Mouse (Mus musculus) limb, embryonic 10.5 days (tissue): ENCODE results near the gene BC051665. TPM values are rescaled to one million over a fixed set of nuclear protein-coding genes. Genes with fewer than 3 reads are reported as not detected.

ENCODE experiments used
- DNase-seq: peaks from one replicate; pipeline ENCODE4 v3.0.0-alpha.2; 2017; ENCODE audit warnings: low spot score
- H3K27ac ChIP-seq: fragments of 300-500 bp; sonication (generic); 2 replicates; pipeline ENCODE4 v1.5.1; 2016; ENCODE audit warnings: mild to moderate bottlenecking
- H3K27me3 ChIP-seq: fragments of 300-500 bp; sonication (generic); 2 replicates; pipeline ENCODE4 v1.6.1; 2016; ENCODE audit warnings: low read depth, mild to moderate bottlenecking; ENCODE audit not compliant: poor library complexity, severe bottlenecking
- H3K36me3 ChIP-seq: fragments of 300-500 bp; sonication (generic); 2 replicates; pipeline ENCODE4 v1.6.1; 2016; ENCODE audit warnings: mild to moderate bottlenecking, moderate library complexity
- H3K4me1 ChIP-seq: fragments of 300-500 bp; sonication (generic); 2 replicates; pipeline ENCODE4 v1.6.1; 2016
- H3K4me3 ChIP-seq: fragments of 300-500 bp; sonication (generic); 2 replicates; pipeline ENCODE4 v1.5.1; 2016; ENCODE audit warnings: mild to moderate bottlenecking, moderate library complexity
- H3K9me3 ChIP-seq: fragments of 300-500 bp; sonication (generic); replicated peaks from 2 replicates; pipeline ENCODE4 v1.6.1; 2016; ENCODE audit warnings: mild to moderate bottlenecking
- WGBS: fragments of 180-500 bp; shearing (Covaris S2); methylation state at CpG from one replicate; pipeline ENCODE4 v1.1.7; 2016; 5-methylcytosine and 5-hydroxymethylcytosine counted together
- polyA plus RNA-seq: library from polyadenylated mRNA; unstranded; fragments of >200 nt; fragmentation: Nextera tagmentation; extraction: Ambion mirVana; gene quantifications from 2 replicates; pipeline ENCODE4 v1.2.1, GENCODE M21; 2016

The BC051665 gene
- polyA plus RNA-seq, 1 experiment from 2014 or later = not detected

- H3K4me3 ChIP-seq = peak overlapping the region; percentile 28
- peaks cover 26% of the 10 kb centered on the region for H3K4me1 ChIP-seq
- no peaks in the 10 kb centered on the region for H3K9me3 ChIP-seq
- peak; percentile 83 for DNase-seq
- WGBS = 19% methylated on average over 9 of the region's 9 CpGs
- peak overlapping the region; percentile 74 for H3K27ac ChIP-seq
- peaks cover 27% of the 10 kb centered on the region for H3K36me3 ChIP-seq
- no peaks in the 10 kb centered on the region for H3K27me3 ChIP-seq
Observed at GRCm38 (mm10) chr13:60738429-60738828, 47.7 kb downstream of the BC051665 start.

GRCm38 (mm10) chr13:60737632-60738324, 48.4 kb downstream of the BC051665 start:
- H3K27ac ChIP-seq = peak overlapping the region; percentile 74
- peaks cover 26% of the 10 kb centered on the region for H3K4me1 ChIP-seq
- H3K9me3 ChIP-seq = no peaks in the 10 kb centered on the region
- peak; percentile 84 for DNase-seq
- no peaks in the 10 kb centered on the region for H3K27me3 ChIP-seq
- H3K4me3 ChIP-seq = peak overlapping the region; percentile 28
- 11% methylated on average over 9 of the region's 9 CpGs for WGBS
- H3K36me3 ChIP-seq = peaks cover 30% of the 10 kb centered on the region

DNA sequence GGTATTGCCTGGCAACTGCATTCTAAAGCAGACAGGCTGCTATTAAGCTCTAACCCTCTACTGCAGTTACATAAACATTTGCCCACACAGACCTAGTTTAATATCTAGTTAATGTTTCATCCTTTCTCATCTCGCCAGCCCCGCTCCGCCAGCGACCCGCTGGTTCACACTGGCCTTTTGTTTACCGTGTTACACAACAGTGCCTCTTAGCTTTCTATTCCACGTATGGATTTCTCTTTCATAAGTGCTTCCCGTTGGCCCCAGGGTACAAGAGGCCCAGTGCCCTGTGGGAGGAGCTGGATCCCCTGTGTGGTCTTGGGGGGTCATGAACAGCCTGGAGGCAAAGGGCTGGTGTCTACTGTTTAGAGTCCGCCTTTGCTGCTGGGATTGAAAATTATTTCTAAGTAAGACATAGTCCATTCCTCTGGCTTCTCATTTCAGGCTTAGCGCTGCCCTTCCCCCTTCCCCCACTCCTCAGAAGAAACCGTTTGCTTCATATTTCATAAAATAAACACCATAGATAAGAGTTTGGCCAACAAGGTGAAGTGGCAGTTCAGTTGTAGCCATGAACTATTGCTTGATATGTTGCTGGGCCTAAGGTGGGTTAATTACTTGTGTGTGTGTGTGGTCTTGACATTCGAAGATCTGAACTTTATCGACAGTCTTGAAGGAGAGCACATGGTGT, 49.6 kb downstream of the BC051665 start:
- no peak for DNase-seq
- H3K4me3 ChIP-seq = no peak overlapping the region
- H3K27ac ChIP-seq = peak overlapping the region; percentile 43; the same call in 1 of the 2 replicates
- H3K4me1 ChIP-seq = peaks cover 26% of the 10 kb centered on the region
- WGBS = 93% methylated on average over 13 of the region's 13 CpGs
- peaks cover 34% of the 10 kb centered on the region for H3K36me3 ChIP-seq
- no peaks in the 10 kb centered on the region for H3K27me3 ChIP-seq
- no peaks in the 10 kb centered on the region for H3K9me3 ChIP-seq

- Histone ChIP-seq H3K4me1 (peaks cover 26% of the 10 kb centered on the region), H3K4me3 (no peak overlapping the region), H3K27me3 (no peaks in the 10 kb centered on the region), H3K9me3 (no peaks in the 10 kb centered on the region), H3K27ac (no peak overlapping the region), H3K36me3 (peaks cover 38% of the 10 kb centered on the region)
- DNase-seq = no peak
- WGBS = 95% methylated on average over 9 of the region's 9 CpGs
Observed at GRCm38 (mm10) chr13:60735306-60735705, 50.9 kb downstream of the BC051665 start.

Other genes starting within 250 kb of the BC051665 start
- gene Dapk1, start 184.4 kb downstream of the BC051665 start, polyA plus RNA-seq = 15.7 and 18.5 TPM in 2 replicates
- gene Ctsll3, start 16.5 kb upstream of the BC051665 start, polyA plus RNA-seq = not detected in 2 replicates
- gene 4930486L24Rik, start 78.1 kb upstream of the BC051665 start, polyA plus RNA-seq = not detected in 2 replicates
- 0.21 and 0.25 TPM in 2 replicates for gene Gm49392, start 110.5 kb upstream of the BC051665 start, polyA plus RNA-seq
- 1.3 and 1.7 TPM in 2 replicates for gene Ctla2b, start 111.1 kb upstream of the BC051665 start, polyA plus RNA-seq
- gene Tpbpb, start 118.5 kb upstream of the BC051665 start, polyA plus RNA-seq = not detected in 2 replicates
- not detected in 2 replicates for gene Gm49393, start 149.2 kb upstream of the BC051665 start, polyA plus RNA-seq
- gene Gm49391, start 150.2 kb upstream of the BC051665 start, polyA plus RNA-seq = 0.96 and 1.2 TPM in 2 replicates
- gene Ctla2a, start 150.3 kb upstream of the BC051665 start, polyA plus RNA-seq = 9.6 and 11.3 TPM in 2 replicates
- gene Tpbpa, start 155.6 kb upstream of the BC051665 start, polyA plus RNA-seq = not detected in 2 replicates
- not detected in 2 replicates for gene Ctsj, start 219.6 kb upstream of the BC051665 start, polyA plus RNA-seq